Mouse (Mus musculus) adrenal gland, adult 2 months (tissue): Measurements from ENCODE around the gene Six5. TPM values are rescaled to one million over a fixed set of nuclear protein-coding genes. Genes with fewer than 3 reads are reported as not detected.

Experiments
- DNase-seq: peaks from one replicate; pipeline ENCODE4 v3.0.0; 2021
- polyA plus RNA-seq: library from polyadenylated mRNA; depleted of rRNA; stranded (reverse); fragments of >200 nt; gene quantifications from 2 replicates; pipeline ENCODE4 v1.2.3, GENCODE M21; 2012
- total RNA-seq, 2 experiments: library from RNA; stranded (reverse); gene quantifications; 2 replicates each; pipeline ENCODE4 v1.2.3; 2021

Gene Six5
- total and polyA plus RNA-seq, 3 experiments, result 12.6 to 77.3 (median 16.1) TPM

- peak; percentile 97 for DNase-seq
Observed at GRCm38 (mm10) chr7:19075723-19076585, 18.4 kb upstream of the Six5 start, which contains the start of gene Dmwd. TSS of gene Dmwd (plus strand) at chr7:19076227.

- DNase-seq, result peak; percentile 59
Observed at GRCm38 (mm10) chr7:19076586-19076991, 17.8 kb upstream of the Six5 start.

DNA sequence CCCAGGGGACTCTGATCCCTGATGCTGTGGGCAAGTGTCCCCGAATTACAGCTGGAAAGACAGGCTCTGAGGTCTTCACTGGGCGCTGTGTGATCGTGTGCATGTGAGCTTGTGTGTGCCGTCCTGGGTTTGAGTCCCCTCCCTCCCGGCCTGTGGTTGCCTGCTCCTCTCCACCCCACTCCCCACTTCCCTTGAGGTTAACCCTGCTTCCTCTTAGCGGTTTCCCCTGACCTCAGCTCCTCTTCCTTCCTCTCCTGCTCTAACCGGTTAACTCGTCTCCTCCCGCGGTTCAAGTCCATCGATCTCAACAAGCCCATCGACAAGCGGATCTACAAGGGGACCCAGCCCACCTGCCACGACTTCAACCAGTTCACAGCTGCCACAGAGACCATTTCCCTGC is 16.6 kb upstream of the Six5 start:
- no peak for DNase-seq

DNA sequence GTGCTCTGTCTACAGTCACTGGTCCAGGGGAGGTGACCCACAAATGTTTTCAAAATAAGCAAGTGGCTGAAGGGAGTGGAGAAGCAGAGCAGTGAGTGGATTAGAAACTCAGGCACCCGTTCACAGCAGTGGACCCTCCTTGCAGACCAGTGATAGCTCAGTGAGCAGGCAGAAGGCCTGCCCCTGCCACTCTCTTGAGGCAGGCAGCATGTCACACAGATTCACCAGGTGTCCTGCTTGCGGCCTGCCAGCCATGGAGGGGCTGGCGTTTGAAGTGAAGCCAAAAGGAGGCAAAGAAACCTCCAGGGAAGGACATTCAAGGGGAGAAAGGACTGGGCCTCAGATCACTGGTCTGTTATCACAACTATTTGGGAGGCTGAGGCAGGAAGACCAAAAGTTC is 15.7 kb upstream of the Six5 start:
- DNase-seq, result peak; percentile 34

DNA sequence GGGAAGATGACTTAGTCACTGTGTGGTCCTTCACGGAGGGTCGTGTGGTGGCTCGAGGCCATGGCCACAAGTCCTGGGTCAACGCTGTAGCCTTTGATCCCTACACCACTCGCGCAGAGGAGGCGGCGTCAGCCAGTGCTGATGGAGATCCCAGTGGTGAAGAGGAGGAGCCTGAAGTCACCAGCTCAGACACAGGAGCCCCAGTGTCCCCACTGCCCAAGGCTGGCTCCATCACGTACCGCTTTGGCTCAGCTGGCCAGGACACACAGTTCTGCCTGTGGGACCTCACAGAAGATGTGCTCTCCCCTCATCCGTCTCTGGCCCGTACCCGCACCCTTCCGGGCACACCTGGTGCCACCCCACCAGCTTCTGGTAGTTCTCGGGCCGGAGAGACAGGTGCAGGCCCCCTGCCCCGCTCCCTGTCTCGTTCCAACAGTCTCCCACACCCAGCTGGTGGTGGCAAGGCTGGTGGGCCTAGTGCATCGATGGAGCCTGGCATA is 13.9 kb upstream of the Six5 start:
- no peak for DNase-seq

GRCm38 (mm10) chr7:19082171-19082570 is 12.2 kb upstream of the Six5 start:
- peak; percentile 49 for DNase-seq

DNA sequence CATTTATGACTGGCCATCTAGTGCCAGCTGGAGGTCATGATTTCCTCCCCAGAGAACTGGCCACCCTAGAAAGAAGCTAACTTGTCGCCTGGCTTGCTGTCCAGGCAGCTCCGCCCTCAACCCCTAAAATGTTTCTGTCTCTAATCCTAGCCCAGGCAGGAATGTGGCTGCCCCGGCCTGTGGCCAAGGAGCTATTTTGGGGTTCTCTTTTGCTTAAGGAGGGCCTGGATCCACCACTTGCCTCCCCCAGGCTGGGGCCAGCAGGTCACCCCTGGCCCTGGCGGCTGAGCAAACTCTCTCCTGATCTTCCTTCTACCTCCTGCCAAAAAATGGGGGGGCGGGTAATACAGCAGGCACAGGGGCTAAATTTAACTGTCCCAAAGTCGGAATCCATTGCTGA is 11.3 kb upstream of the Six5 start:
- peak; percentile 72 for DNase-seq

- DNase-seq, result peak; percentile 81
Observed at GRCm38 (mm10) chr7:19083701-19084100, 10.7 kb upstream of the Six5 start, which contains the start of gene Dmpk. TSS of gene Dmpk (plus strand) at chr7:19083849.

DNA sequence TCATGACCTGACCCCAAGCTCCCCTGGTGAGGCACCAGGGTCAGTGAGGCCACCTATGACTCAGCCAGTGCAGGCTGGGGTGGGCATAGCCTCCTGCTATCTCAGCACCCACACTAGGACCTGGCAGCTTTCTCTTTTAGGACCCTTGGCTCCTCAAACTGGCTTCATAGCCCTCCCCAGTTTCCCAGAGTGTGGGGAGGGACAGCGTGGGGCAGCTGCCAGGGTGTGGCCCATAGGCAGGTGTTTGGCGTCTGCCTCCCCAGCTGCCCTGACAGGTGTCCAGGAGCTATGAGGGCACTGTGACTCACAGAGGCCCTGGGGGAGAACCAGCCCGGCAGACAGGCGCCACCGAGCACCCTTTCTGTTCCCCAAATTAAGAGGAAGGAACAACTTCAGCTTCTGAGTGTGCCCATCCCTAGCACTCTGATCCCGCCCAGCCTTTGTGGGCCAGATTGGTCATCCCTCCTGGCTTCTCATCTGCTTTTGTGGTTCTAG is 10.1 kb upstream of the Six5 start:
- DNase-seq, result peak; percentile 79

GRCm38 (mm10) chr7:19084921-19085473 is 9.4 kb upstream of the Six5 start:
- peak; percentile 30 for DNase-seq

DNA sequence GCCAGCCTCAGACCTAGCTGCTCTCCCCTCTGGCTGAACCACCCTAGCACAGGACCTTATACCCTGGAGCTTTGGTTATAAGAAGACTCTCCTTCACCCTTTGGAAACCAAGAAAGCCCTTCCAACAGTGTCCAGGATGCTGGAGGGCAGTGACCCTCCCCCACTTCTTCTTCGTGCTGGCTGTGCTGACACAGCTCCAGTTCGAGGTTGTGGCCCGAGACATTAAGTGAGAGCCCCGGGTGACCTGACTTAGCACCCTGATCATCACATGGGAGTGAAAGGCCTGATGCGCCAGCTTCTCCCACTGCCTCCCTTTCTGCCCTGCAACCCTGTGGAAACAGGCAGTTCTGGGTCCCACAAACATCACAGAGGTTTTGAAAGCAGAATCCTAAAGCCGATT is 8.9 kb upstream of the Six5 start:
- DNase-seq, result peak; percentile 51

DNA sequence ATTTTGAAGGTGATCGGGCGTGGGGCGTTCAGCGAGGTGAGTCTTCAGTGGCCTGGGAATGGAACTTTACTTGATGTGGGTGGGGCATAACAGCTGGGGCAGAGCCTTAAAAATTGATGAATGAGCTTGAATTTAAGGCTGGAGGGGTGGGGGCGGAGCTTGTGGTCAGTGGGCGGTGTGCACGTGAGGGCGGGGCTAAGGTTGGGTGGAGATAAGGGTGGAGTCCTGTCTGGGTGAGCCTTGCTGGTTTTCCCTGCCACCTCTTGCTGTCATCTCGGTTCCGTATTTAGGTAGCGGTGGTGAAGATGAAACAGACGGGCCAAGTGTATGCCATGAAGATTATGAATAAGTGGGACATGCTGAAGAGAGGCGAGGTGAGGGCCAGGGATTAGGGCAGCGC is 8.4 kb upstream of the Six5 start:
- DNase-seq, result peak; percentile 87

- no peak for DNase-seq
Observed at GRCm38 (mm10) chr7:19086760-19087159, 7.6 kb upstream of the Six5 start.

GRCm38 (mm10) chr7:19088813-19089212 is 5.6 kb upstream of the Six5 start:
- DNase-seq, result peak; percentile 58

- peak; percentile 38 for DNase-seq
Observed at GRCm38 (mm10) chr7:19091913-19092312, 2.5 kb upstream of the Six5 start.

GRCm38 (mm10) chr7:19092381-19093173 is 1.8 kb upstream of the Six5 start:
- peak; percentile 81 for DNase-seq

DNA sequence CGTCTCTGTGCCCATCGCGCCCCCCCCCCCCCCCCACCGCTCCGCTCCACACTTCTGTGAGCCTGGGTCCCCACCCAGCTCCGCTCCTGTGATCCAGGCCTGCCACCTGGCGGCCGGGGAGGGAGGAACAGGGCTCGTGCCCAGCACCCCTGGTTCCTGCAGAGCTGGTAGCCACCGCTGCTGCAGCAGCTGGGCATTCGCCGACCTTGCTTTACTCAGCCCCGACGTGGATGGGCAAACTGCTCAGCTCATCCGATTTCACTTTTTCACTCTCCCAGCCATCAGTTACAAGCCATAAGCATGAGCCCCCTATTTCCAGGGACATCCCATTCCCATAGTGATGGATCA is 1.2 kb upstream of the Six5 start:
- peak; percentile 94 for DNase-seq

GRCm38 (mm10) chr7:19093537-19094385 is 633 bp upstream of the Six5 start:
- peak; percentile 99 for DNase-seq

GRCm38 (mm10) chr7:19094826-19095750 is 694 bp downstream of the Six5 start:
- DNase-seq, result peak; percentile 83

GRCm38 (mm10) chr7:19095751-19096110 is 1.3 kb downstream of the Six5 start:
- peak; percentile 84 for DNase-seq
